Mouse (Mus musculus): ENCODE results near the gene Tas2r134. TPM values are rescaled to one million over a fixed set of nuclear protein-coding genes. Genes with fewer than 3 reads are reported as not detected.

Tas2r134 gene
- polyA plus RNA-seq, 1 experiment from 2014 or later: not detected

GRCm38 (mm10) chr2:51613716-51614115, 13.6 kb upstream of the Tas2r134 start:
- no peak overlapping the region for H3K4me3 ChIP-seq (replicated peaks; ENCODE audit: low read depth, low read length)
- no peaks in the 10 kb centered on the region for H3K36me3 ChIP-seq (ENCODE audit: insufficient read depth, low read length)
- H3K27me3 ChIP-seq (ENCODE audit: insufficient read depth, low read length): no peaks in the 10 kb centered on the region
- no peak overlapping the region for H3K9ac ChIP-seq (ENCODE audit: low read depth, low read length)
- ATAC-seq (replicated peaks; ENCODE audit: low FRiP score, low read depth) (no peak), DNase-seq (ENCODE audit: low spot score) (no peak)
- no peaks in the 10 kb centered on the region for H3K9me3 ChIP-seq (replicated peaks; ENCODE audit: low read length)
- no peaks in the 10 kb centered on the region for H3K4me1 ChIP-seq (replicated peaks; ENCODE audit: insufficient read depth, low read length)
- H3K27ac ChIP-seq: no peak overlapping the region
- H3K4me2 ChIP-seq (ENCODE audit: low read length): no peak overlapping the region
- 79% methylated on average over 4 of the region's 4 CpGs for WGBS
- TF ChIP-seq CTCF (IDR thresholded peaks at IDR 0.05; ENCODE audit: low read depth): no peak

- Histone ChIP-seq H3K27me3 (ENCODE audit: insufficient read depth, low read length) (no peaks in the 10 kb centered on the region), H3K36me3 (ENCODE audit: insufficient read depth, low read length) (no peaks in the 10 kb centered on the region), H3K27ac (no peak overlapping the region), H3K9me3 (replicated peaks; ENCODE audit: low read length) (no peaks in the 10 kb centered on the region), H3K4me3 (replicated peaks; ENCODE audit: low read depth, low read length) (no peak overlapping the region), H3K9ac (ENCODE audit: low read depth, low read length) (no peak overlapping the region), H3K4me2 (ENCODE audit: low read length) (no peak overlapping the region), H3K4me1 (replicated peaks; ENCODE audit: insufficient read depth, low read length) (no peaks in the 10 kb centered on the region)
- WGBS: 97% methylated on average over 2 of the region's 2 CpGs
- no peak for TF ChIP-seq CTCF (IDR thresholded peaks at IDR 0.05; ENCODE audit: low read depth)
- DNase-seq (ENCODE audit: low spot score) (no peak), ATAC-seq (replicated peaks; ENCODE audit: low FRiP score, low read depth) (no peak)
Observed at GRCm38 (mm10) chr2:51621931-51622330, 5.4 kb upstream of the Tas2r134 start.

- Histone ChIP-seq H3K4me2 (ENCODE audit: low read length) (no peak overlapping the region), H3K4me1 (replicated peaks; ENCODE audit: insufficient read depth, low read length) (no peaks in the 10 kb centered on the region), H3K9me3 (replicated peaks; ENCODE audit: low read length) (no peaks in the 10 kb centered on the region), H3K27ac (no peak overlapping the region), H3K9ac (ENCODE audit: low read depth, low read length) (no peak overlapping the region), H3K4me3 (replicated peaks; ENCODE audit: low read depth, low read length) (no peak overlapping the region), H3K36me3 (ENCODE audit: insufficient read depth, low read length) (no peaks in the 10 kb centered on the region), H3K27me3 (ENCODE audit: insufficient read depth, low read length) (no peaks in the 10 kb centered on the region)
- ATAC-seq (replicated peaks; ENCODE audit: low FRiP score, low read depth) (no peak), DNase-seq (ENCODE audit: low spot score) (no peak)
- no peak for TF ChIP-seq CTCF (IDR thresholded peaks at IDR 0.05; ENCODE audit: low read depth)
- WGBS: 84% methylated on average over 3 of the region's 3 CpGs
Observed at GRCm38 (mm10) chr2:51626007-51626406, 1.3 kb upstream of the Tas2r134 start.

GRCm38 (mm10) chr2:51631428-51631827, 4.1 kb downstream of the Tas2r134 start:
- Histone ChIP-seq H3K9ac (ENCODE audit: low read depth, low read length) (no peak overlapping the region), H3K36me3 (ENCODE audit: insufficient read depth, low read length) (no peaks in the 10 kb centered on the region), H3K4me2 (ENCODE audit: low read length) (no peak overlapping the region), H3K4me3 (replicated peaks; ENCODE audit: low read depth, low read length) (no peak overlapping the region), H3K9me3 (replicated peaks; ENCODE audit: low read length) (no peaks in the 10 kb centered on the region), H3K27ac (no peak overlapping the region), H3K27me3 (ENCODE audit: insufficient read depth, low read length) (no peaks in the 10 kb centered on the region), H3K4me1 (replicated peaks; ENCODE audit: insufficient read depth, low read length) (no peaks in the 10 kb centered on the region)
- DNase-seq (ENCODE audit: low spot score): no peak
- TF ChIP-seq CTCF (IDR thresholded peaks at IDR 0.05; ENCODE audit: low read depth): no peak
- 81% methylated on average over 2 of the region's 2 CpGs for WGBS
- no peak for ATAC-seq (replicated peaks; ENCODE audit: low FRiP score, low read depth)

GRCm38 (mm10) chr2:51637681-51638080, 10.4 kb downstream of the Tas2r134 start:
- no peak for TF ChIP-seq CTCF (IDR thresholded peaks at IDR 0.05; ENCODE audit: low read depth)
- Histone ChIP-seq H3K27me3 (ENCODE audit: insufficient read depth, low read length) (no peaks in the 10 kb centered on the region), H3K27ac (no peak overlapping the region), H3K36me3 (ENCODE audit: insufficient read depth, low read length) (no peaks in the 10 kb centered on the region), H3K4me3 (replicated peaks; ENCODE audit: low read depth, low read length) (no peak overlapping the region), H3K9me3 (replicated peaks; ENCODE audit: low read length) (no peaks in the 10 kb centered on the region), H3K4me2 (ENCODE audit: low read length) (no peak overlapping the region), H3K9ac (ENCODE audit: low read depth, low read length) (no peak overlapping the region), H3K4me1 (replicated peaks; ENCODE audit: insufficient read depth, low read length) (no peaks in the 10 kb centered on the region)
- WGBS: 81% methylated on average over 11 of the region's 11 CpGs
- no peak for ATAC-seq (replicated peaks; ENCODE audit: low FRiP score, low read depth)
- DNase-seq (ENCODE audit: low spot score): no peak

GRCm38 (mm10) chr2:51641635-51642034, 14.3 kb downstream of the Tas2r134 start:
- Histone ChIP-seq H3K4me3 (replicated peaks; ENCODE audit: low read depth, low read length) (no peak overlapping the region), H3K36me3 (ENCODE audit: insufficient read depth, low read length) (no peaks in the 10 kb centered on the region), H3K27ac (no peak overlapping the region), H3K9me3 (replicated peaks; ENCODE audit: low read length) (no peaks in the 10 kb centered on the region), H3K27me3 (ENCODE audit: insufficient read depth, low read length) (no peaks in the 10 kb centered on the region), H3K4me1 (replicated peaks; ENCODE audit: insufficient read depth, low read length) (no peaks in the 10 kb centered on the region), H3K9ac (ENCODE audit: low read depth, low read length) (no peak overlapping the region), H3K4me2 (ENCODE audit: low read length) (no peak overlapping the region)
- ATAC-seq (replicated peaks; ENCODE audit: low FRiP score, low read depth) (no peak), DNase-seq (ENCODE audit: low spot score) (no peak)
- WGBS: 94% methylated on average over 7 of the region's 7 CpGs
- TF ChIP-seq CTCF (IDR thresholded peaks at IDR 0.05; ENCODE audit: low read depth): no peak

Measured in kidney, postnatal 0 days (tissue).